ENCODE assay signal across 38 mouse cellular contexts in the genomic region with DNA sequence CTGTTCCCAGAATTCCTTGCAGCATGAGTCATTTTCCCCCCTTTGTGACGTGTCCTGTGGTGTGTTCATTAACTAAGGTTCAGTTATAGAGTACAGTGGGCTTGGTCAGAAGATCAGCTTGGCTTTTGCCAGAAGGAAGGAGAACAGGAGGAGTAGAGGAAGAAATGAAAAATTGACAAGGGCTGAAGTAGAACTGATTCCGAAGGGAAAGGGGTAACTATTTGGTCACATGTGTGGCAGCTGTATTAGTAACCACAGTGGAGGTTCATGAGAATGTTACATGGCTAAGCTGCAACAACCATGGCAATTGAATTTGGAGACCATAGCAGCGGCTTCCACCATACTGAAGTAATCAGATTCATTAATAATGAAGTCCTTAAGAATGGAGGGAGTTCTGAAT. TPM values are rescaled to one million over a fixed set of nuclear protein-coding genes. Genes with fewer than 3 reads are reported as not detected.
"Had no signal": no experiment of that assay in that cellular context is flagged by ENCODE, and none has a peak within 500 bp of the region (broad histone marks: within the 10 kb centered on the region; RNA-seq: fewer than 3 reads in every experiment).

A gene (plus strand): TSS at position 301 of the 400 bp plus-strand sequence.

- H3K4me1 ChIP-seq: limb, embryonic 10.5 days; limb, embryonic 12.5 days; limb, embryonic 13.5 days; limb, embryonic 15.5 days; liver, embryonic 12.5 days; liver, embryonic 13.5 days; liver, embryonic 15.5 days; lung, embryonic 15.5 days; megakaryocyte, embryonic 14.5 days; midbrain, embryonic 10.5 days; midbrain, embryonic 12.5 days; midbrain, embryonic 13.5 days; midbrain, embryonic 15.5 days had no signal

- DNase-seq: left cerebral cortex, postnatal 4 days; liver; liver, embryonic 13.5 days; liver, postnatal 0 days; lung, adult 18-20 months; lung, adult 2 months; lung, embryonic 14.5 days; lung, postnatal 10 days; lung, postnatal 14 days; lung, postnatal 36 days; lung, postnatal 4 days; midbrain, embryonic 14.5 days had no signal

- H3K4me3 ChIP-seq: left cerebral cortex, adult 2 months; limb, embryonic 10.5 days; limb, embryonic 12.5 days; limb, embryonic 13.5 days; limb, embryonic 15.5 days; liver, embryonic 12.5 days; liver, embryonic 13.5 days; liver, embryonic 15.5 days; lung, embryonic 15.5 days; megakaryocyte, embryonic 14.5 days; midbrain, embryonic 10.5 days; midbrain, embryonic 12.5 days; midbrain, embryonic 13.5 days; midbrain, embryonic 15.5 days; myocyte had no signal

- H3K27me3 ChIP-seq: limb, embryonic 12.5 days; limb, embryonic 13.5 days; limb, embryonic 15.5 days; liver, embryonic 12.5 days; liver, embryonic 13.5 days; liver, embryonic 15.5 days; lung, embryonic 15.5 days; megakaryocyte, embryonic 14.5 days; midbrain, embryonic 12.5 days; midbrain, embryonic 13.5 days; midbrain, embryonic 15.5 days had no signal

- H3K36me3 ChIP-seq: limb, embryonic 10.5 days; limb, embryonic 12.5 days; limb, embryonic 13.5 days; limb, embryonic 15.5 days; liver, embryonic 12.5 days; liver, embryonic 13.5 days; liver, embryonic 15.5 days; lung, embryonic 15.5 days; midbrain, embryonic 10.5 days; midbrain, embryonic 12.5 days; midbrain, embryonic 13.5 days; midbrain, embryonic 15.5 days had no signal

- H3K27ac ChIP-seq: left cerebral cortex, adult 2 months; limb, embryonic 10.5 days; limb, embryonic 12.5 days; limb, embryonic 13.5 days; limb, embryonic 15.5 days; liver, embryonic 12.5 days; liver, embryonic 13.5 days; liver, embryonic 14.5 days; liver, embryonic 15.5 days; lung, embryonic 15.5 days; macrophage; midbrain, embryonic 10.5 days; midbrain, embryonic 12.5 days; midbrain, embryonic 13.5 days; midbrain, embryonic 15.5 days had no signal

RNA-seq across cellular contexts. Expression of the gene that starts here (rescaled TPM):
- polyA plus RNA-seq: limb, embryonic 10.5 days; limb, embryonic 11.5 days; limb, embryonic 12.5 days; limb, embryonic 13.5 days; limb, embryonic 14.5 days; limb, embryonic 15.5 days; liver, adult 2 months; liver, embryonic 11.5 days; liver, embryonic 12.5 days; liver, embryonic 13.5 days; liver, embryonic 14.5 days; liver, embryonic 15.5 days; liver, embryonic 16.5 days; liver, postnatal 0 days; lung, adult 2 months; lung, embryonic 14.5 days; lung, embryonic 15.5 days; lung, embryonic 16.5 days; lung, postnatal 0 days; macrophage; midbrain, embryonic 10.5 days; midbrain, embryonic 11.5 days; midbrain, embryonic 12.5 days; midbrain, embryonic 13.5 days; midbrain, embryonic 14.5 days; midbrain, embryonic 15.5 days; midbrain, embryonic 16.5 days; midbrain, postnatal 0 days; myocyte had no signal
